9 mouse cellular contexts compared by ENCODE assay signal in the genomic region with DNA sequence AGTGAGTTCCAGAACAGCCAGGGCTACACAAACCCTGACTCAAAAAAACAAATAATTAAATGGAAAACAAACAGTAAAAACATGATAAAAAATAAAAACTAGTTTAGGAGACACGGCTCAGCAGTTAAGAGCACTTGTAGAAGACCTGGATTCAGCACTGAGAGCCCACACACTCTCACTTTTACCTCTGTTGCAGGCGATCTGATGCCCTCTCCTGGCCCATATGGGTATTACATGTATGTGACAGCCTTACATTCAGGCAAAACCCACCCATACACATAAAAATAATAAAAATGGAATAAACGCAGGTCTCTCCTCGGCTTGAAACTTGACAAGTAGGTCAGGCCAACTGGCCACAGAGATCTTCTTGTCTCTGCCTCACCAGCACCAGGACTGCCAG. TPM values are rescaled to one million over a fixed set of nuclear protein-coding genes. Genes with fewer than 3 reads are reported as not detected.
DNase-seq lines count a peak whose midpoint lies in the region; ATAC-seq and TF ChIP-seq lines count a peak whose summit lies in the region.
"Had no signal": no experiment of that assay in that cellular context is flagged by ENCODE, and none has a peak within 500 bp of the region (broad histone marks: within the 10 kb centered on the region; RNA-seq: fewer than 3 reads in every experiment).

No protein-coding gene starts in this region.

- H3K27me3 ChIP-seq in E14TG2a.4 (ENCODE audit: insufficient read depth, low read length) = peaks cover 39% of the 10 kb centered on the region
- no peaks in the 10 kb centered on the region for H3K27me3 ChIP-seq in heart, adult 2 months (ENCODE audit: control insufficient read depth, insufficient read depth, low read length)
- no peaks in the 10 kb centered on the region for H3K27me3 ChIP-seq in kidney, embryonic 15.5 days
- H3K27me3 ChIP-seq in liver, adult 2 months (ENCODE audit: control insufficient read depth, insufficient read depth, low read length) = no peaks in the 10 kb centered on the region
- peaks cover 4% of the 10 kb centered on the region; the same call in 1 of the 2 replicates for H3K27me3 ChIP-seq in neural tube, embryonic 13.5 days

- H3K36me3 ChIP-seq in E14TG2a.4 (ENCODE audit: insufficient read depth, low read length) = no peaks in the 10 kb centered on the region
- no peaks in the 10 kb centered on the region for H3K36me3 ChIP-seq in heart, adult 2 months (ENCODE audit: control insufficient read depth, insufficient read depth, low read length)
- no peaks in the 10 kb centered on the region for H3K36me3 ChIP-seq in kidney, embryonic 15.5 days
- H3K36me3 ChIP-seq in liver, adult 2 months (ENCODE audit: control insufficient read depth, insufficient read depth, low read length) = no peaks in the 10 kb centered on the region
- no peaks in the 10 kb centered on the region for H3K36me3 ChIP-seq in neural tube, embryonic 13.5 days

- intact Hi-C loops in heart, adult 2 months (cut with DNase I) = loop anchor here (2.0 to 10.0 kb wide), 5 partner anchors 37 to 380 kb away; a partner anchor contains a TSS

- 0 out of 2 replicates have a peak, but pooled peaks have one; percentile 53 for ATAC-seq in kidney, embryonic 15.5 days (replicated peaks; ENCODE audit: low FRiP score)
- peak; percentile 62; the same call in 1 of the 2 replicates for ATAC-seq in neural tube, embryonic 13.5 days (ENCODE audit: low read depth)

- peaks cover 16% of the 10 kb centered on the region for H3K4me1 ChIP-seq in E14TG2a.4 (replicated peaks; ENCODE audit: low read depth, low read length)
- H3K4me1 ChIP-seq in heart, adult 2 months (ENCODE audit: control insufficient read depth, insufficient read depth, low read length) = no peaks in the 10 kb centered on the region
- 0 out of 2 replicates have a peak, but pooled peaks cover 3% of the 10 kb centered on the region for H3K4me1 ChIP-seq in kidney, embryonic 15.5 days
- peaks cover 2% of the 10 kb centered on the region; the same call in 1 of the 2 replicates for H3K4me1 ChIP-seq in liver, adult 2 months (ENCODE audit: control insufficient read depth, insufficient read depth, low read length)
- no peaks in the 10 kb centered on the region for H3K4me1 ChIP-seq in neural tube, embryonic 13.5 days (replicated peaks)

- TF ChIP-seq POLR2A in heart, adult 2 months (IDR thresholded peaks at IDR 0.05; ENCODE audit: insufficient read depth, low read depth, low read length) = no peak
- TF ChIP-seq POLR2A in liver, adult 2 months (IDR thresholded peaks at IDR 0.05; ENCODE audit: extremely low read depth, insufficient read depth, low read length) = no peak

- WGBS in heart, adult 2 months = 4% methylated on average over 4 of the region's 4 CpGs
- WGBS in kidney, embryonic 15.5 days = 3% methylated on average over 4 of the region's 4 CpGs
- WGBS in liver, adult 2 months = 3% methylated on average over 4 of the region's 4 CpGs
- 10% methylated on average over 4 of the region's 4 CpGs for WGBS in neural tube, embryonic 13.5 days

- peak; percentile 84 for DNase-seq in adrenal gland, postnatal 14 days
- peak; percentile 70 for DNase-seq in embryo, embryonic 9.5 days (ENCODE audit: extremely low spot score)
- peak; percentile 60 to 64 for DNase-seq in heart, adult 2 months
- DNase-seq in liver, adult 2 months (ENCODE audit: extremely low read depth, low read depth, low spot score) = peak; percentile 69
- peak; percentile 66 for DNase-seq in testis, postnatal 14 days (ENCODE audit: low spot score)

- no peaks in the 10 kb centered on the region for H3K9me3 ChIP-seq in E14TG2a.4 (ENCODE audit: low read length)
- H3K9me3 ChIP-seq in kidney, embryonic 15.5 days (replicated peaks) = no peaks in the 10 kb centered on the region
- no peaks in the 10 kb centered on the region for H3K9me3 ChIP-seq in neural tube, embryonic 13.5 days

- TF ChIP-seq CTCF in E14TG2a.4 (conservative IDR thresholded peaks at IDR 0.05; ENCODE audit: low read length) = peak; percentile 93
- TF ChIP-seq CTCF in heart, adult 2 months (IDR thresholded peaks at IDR 0.05) = peak; percentile 96
- TF ChIP-seq CTCF in liver, adult 2 months (IDR thresholded peaks at IDR 0.05; ENCODE audit: low read depth, low read length) = peak; percentile 71

- no peak overlapping the region for H3K4me3 ChIP-seq in E14TG2a.4 (replicated peaks; ENCODE audit: low read length)
- H3K4me3 ChIP-seq in heart, adult 2 months = no peak overlapping the region
- H3K4me3 ChIP-seq in kidney, embryonic 15.5 days (replicated peaks) = no peak overlapping the region
- H3K4me3 ChIP-seq in liver, adult 2 months (ENCODE audit: insufficient read depth, low read depth, low read length) = no peak overlapping the region
- no peak overlapping the region for H3K4me3 ChIP-seq in neural tube, embryonic 13.5 days

- peak; percentile 71; the same call in 1 of the 2 replicates for TF ChIP-seq EP300 in heart, adult 2 months (IDR thresholded peaks at IDR 0.05; ENCODE audit: insufficient read depth, low read depth, low read length)

- H3K27ac ChIP-seq in heart, adult 2 months = no peak overlapping the region
- no peak overlapping the region for H3K27ac ChIP-seq in kidney, embryonic 15.5 days
- no peak overlapping the region for H3K27ac ChIP-seq in liver, adult 2 months (replicated peaks; ENCODE audit: insufficient read depth, low read depth, low read length)
- no peak overlapping the region for H3K27ac ChIP-seq in neural tube, embryonic 13.5 days (replicated peaks)

- no peak overlapping the region for H3K9ac ChIP-seq in heart, adult 2 months (ENCODE audit: low read depth, low read length)
- H3K9ac ChIP-seq in kidney, embryonic 15.5 days = no peak overlapping the region
- no peak overlapping the region for H3K9ac ChIP-seq in liver, adult 2 months (ENCODE audit: low read depth, low read length)
- no peak overlapping the region for H3K9ac ChIP-seq in neural tube, embryonic 13.5 days

- no peak overlapping the region for H3K4me2 ChIP-seq in kidney, embryonic 15.5 days
- H3K4me2 ChIP-seq in neural tube, embryonic 13.5 days = no peak overlapping the region

- no peaks in the 10 kb centered on the region for H3K79me2 ChIP-seq in heart, adult 2 months (replicated peaks; ENCODE audit: control insufficient read depth, insufficient read depth, low read length)
- H3K79me2 ChIP-seq in liver, adult 2 months (ENCODE audit: control insufficient read depth, insufficient read depth, low read length) = no peaks in the 10 kb centered on the region

RNA-seq across cellular contexts. Expression of a gene that starts 10.3 kb away (rescaled TPM):
- not detected in 2 replicates for total RNA-seq in adrenal gland, postnatal 14 days (2021)
- total RNA-seq in heart, adult 2 months (2021) = not detected
- polyA plus RNA-seq in heart, adult 2 months (2012; rRNA removed) = 0.29 TPM in 1 of 2 replicates, not detected in the other
- 0.78 and 1.3 TPM in 2 replicates for polyA plus RNA-seq in kidney, embryonic 15.5 days (2015; fragmentation: Nextera tagmentation; extraction: Ambion mirVana)
- total RNA-seq in liver, adult 2 months (2014; rRNA removed) = not detected in 2 replicates
- polyA plus RNA-seq in liver, adult 2 months (2012; rRNA removed) = not detected in 2 replicates
- polyA plus RNA-seq in neural tube, embryonic 13.5 days (2015; fragmentation: Nextera tagmentation; extraction: Ambion mirVana) = 0.78 and 1.2 TPM in 2 replicates
- polyA plus RNA-seq: heart, embryonic 14.5 days had no signal

RNA-seq across cellular contexts. Expression of a gene that starts 12.2 kb away (rescaled TPM):
- 269 and 317 TPM in 2 replicates for total RNA-seq in adrenal gland, postnatal 14 days (2021)
- total RNA-seq in heart, adult 2 months (2021) = 100 to 1,000 TPM; 110 to 114 TPM
- polyA plus RNA-seq in heart, adult 2 months (2012; rRNA removed) = 56.3 and 103 TPM in 2 replicates
- polyA plus RNA-seq in kidney, embryonic 15.5 days (2015; fragmentation: Nextera tagmentation; extraction: Ambion mirVana) = 498 and 501 TPM in 2 replicates
- 84.3 and 97.1 TPM in 2 replicates for total RNA-seq in liver, adult 2 months (2014; rRNA removed)
- polyA plus RNA-seq in liver, adult 2 months (2012; rRNA removed) = 13.7 and 17.6 TPM in 2 replicates
- 482 and 577 TPM in 2 replicates for polyA plus RNA-seq in neural tube, embryonic 13.5 days (2015; fragmentation: Nextera tagmentation; extraction: Ambion mirVana)

RNA-seq across cellular contexts. Expression of a gene that starts 39.1 kb away (rescaled TPM):
- 347 and 361 TPM in 2 replicates for total RNA-seq in adrenal gland, postnatal 14 days (2021)
- 100 to 1,000 TPM; 324 to 369 TPM for total RNA-seq in heart, adult 2 months (2021)
- 64.8 and 153 TPM in 2 replicates for polyA plus RNA-seq in heart, adult 2 months (2012; rRNA removed)
- polyA plus RNA-seq in kidney, embryonic 15.5 days (2015; fragmentation: Nextera tagmentation; extraction: Ambion mirVana) = 372 and 393 TPM in 2 replicates
- total RNA-seq in liver, adult 2 months (2014; rRNA removed) = 315 and 350 TPM in 2 replicates
- polyA plus RNA-seq in liver, adult 2 months (2012; rRNA removed) = 58.2 and 73.8 TPM in 2 replicates
- 275 and 302 TPM in 2 replicates for polyA plus RNA-seq in neural tube, embryonic 13.5 days (2015; fragmentation: Nextera tagmentation; extraction: Ambion mirVana)
